Mouse (Mus musculus): ENCODE data around the gene Cyct.

GRCm38 (mm10) chr2:76409986-76410385, 49.7 kb upstream of the Cyct start:
- TF ChIP-seq MXI1 (IDR thresholded peaks at IDR 0.05; ENCODE audit: low read depth, low read length) (no peak), GATA1 (IDR thresholded peaks at IDR 0.05; ENCODE audit: low read depth, low read length) (no peak), E2F4 (IDR thresholded peaks at IDR 0.05; ENCODE audit: borderline replicate concordance, low read depth, low read length) (no peak), CTCF (IDR thresholded peaks at IDR 0.05 in 2 of 3, conservative IDR thresholded peaks at IDR 0.05 in 1 of 3; ENCODE audit: control insufficient read depth in 1 of 3, insufficient read depth in 1 of 3, low read depth in 2 of 3, low read length in 3 of 3, poor library complexity in 1 of 3, severe bottlenecking in 1 of 3) (no peak), ELF1 (IDR thresholded peaks at IDR 0.05; ENCODE audit: low read depth, low read length) (no peak), EP300 (IDR thresholded peaks at IDR 0.05; ENCODE audit: low read depth in 1 of 2, low read length in 2 of 2) (no peak), POLR2A (IDR thresholded peaks at IDR 0.05; ENCODE audit: control insufficient read depth in 1 of 2, insufficient read depth in 1 of 2, low read depth in 1 of 2, low read length in 2 of 2, poor library complexity in 1 of 2) (no peak), USF1 (IDR thresholded peaks at IDR 0.05; ENCODE audit: low read depth, low read length) (no peak), MEF2A (IDR thresholded peaks at IDR 0.05; ENCODE audit: extremely low read depth, insufficient replicate concordance, low read depth, low read length, poor library complexity, severe bottlenecking) (no peak), UBTF (IDR thresholded peaks at IDR 0.05; ENCODE audit: borderline replicate concordance, insufficient read depth, low read depth, low read length) (no peak)
